Mouse (Mus musculus) CH12.LX (cell line): ENCODE results near the gene Fabp3. TPM values are rescaled to one million over a fixed set of nuclear protein-coding genes. Genes with fewer than 3 reads are reported as not detected.

Source experiments
- DNase-seq: peaks from one replicate; pipeline ENCODE4 v3.0.0-alpha.2; 2013; ENCODE audit errors: extremely low read depth
- H3K27ac ChIP-seq: 2 replicates; pipeline ENCODE4 v1.5.1; 2012; ENCODE audit warnings: low read depth, mild to moderate bottlenecking, control low read depth, moderate library complexity; ENCODE audit not compliant: insufficient read depth
- H3K27me3 ChIP-seq: replicated peaks from 2 replicates; pipeline ENCODE3; 2012; ENCODE audit warnings: inconsistent platforms
- H3K36me3 ChIP-seq, 2 experiments: replicated peaks in 1 of 2; 2 replicates each; pipeline versions ENCODE3 to v1.6.1; 2012; ENCODE audit warnings: inconsistent platforms in 1 of 2, low read length in 1 of 2, mild to moderate bottlenecking in 1 of 2, mixed read lengths in 1 of 2, moderate library complexity in 1 of 2; ENCODE audit not compliant: control insufficient read depth in 1 of 2, insufficient read depth in 1 of 2
- H3K4me1 ChIP-seq, 2 experiments: 2 replicates each; pipeline ENCODE4 v1.6.1; 2012; ENCODE audit warnings: inconsistent platforms in 1 of 2, moderate library complexity in 1 of 2; ENCODE audit not compliant: insufficient read depth in 2 of 2, control insufficient read depth in 1 of 2
- H3K4me2 ChIP-seq: 2 replicates; pipeline ENCODE4 v1.6.1; 2012; ENCODE audit warnings: low read depth, mild to moderate bottlenecking, control low read depth; ENCODE audit not compliant: poor library complexity, insufficient read depth, severe bottlenecking
- H3K4me3 ChIP-seq, 3 experiments: fragments of 150-350 bp in 1 of 3; sonication (generic) in 1 of 3; replicated peaks in 1 of 3; 2 replicates each; pipeline versions ENCODE3 to v1.5.1; 2011 to 2012; ENCODE audit warnings: low read depth in 2 of 3, low read length in 2 of 3, mild to moderate bottlenecking in 2 of 3, moderate library complexity in 2 of 3, control low read depth in 1 of 3, improper control_type of control experiment in 1 of 3, inconsistent platforms in 1 of 3, mixed read lengths in 1 of 3; ENCODE audit not compliant: poor library complexity in 1 of 3
- H3K79me2 ChIP-seq: replicated peaks from 2 replicates; pipeline ENCODE4 v1.6.1; 2012; ENCODE audit warnings: mild to moderate bottlenecking, moderate library complexity; ENCODE audit not compliant: control insufficient read depth, poor library complexity, insufficient read depth, severe bottlenecking; ENCODE audit errors: extremely low read depth
- H3K9ac ChIP-seq: 2 replicates; pipeline ENCODE4 v1.6.1; 2012; ENCODE audit warnings: low read depth, mild to moderate bottlenecking, control low read depth, moderate library complexity; ENCODE audit not compliant: insufficient read depth
- H3K9me3 ChIP-seq: replicated peaks from 2 replicates; pipeline ENCODE3; 2012; ENCODE audit warnings: low read length, inconsistent platforms, mixed read lengths
- BHLHE40 ChIP-seq: IDR thresholded peaks from 2 replicates; pipeline ENCODE4 v1.6.1; 2011; ENCODE audit warnings: mild to moderate bottlenecking, low read depth, low read length, improper control_type of control experiment
- CHD2 ChIP-seq: IDR thresholded peaks from 2 replicates; pipeline ENCODE4 v1.6.1; 2011; ENCODE audit warnings: low read length, improper control_type of control experiment
- ELF1 ChIP-seq: IDR thresholded peaks from 2 replicates; pipeline ENCODE4 v1.6.1; 2014; ENCODE audit warnings: low read depth, mild to moderate bottlenecking, inconsistent platforms, low read length, improper control_type of control experiment
- EP300 ChIP-seq: IDR thresholded peaks from 2 replicates; pipeline ENCODE4 v1.6.1; 2011; ENCODE audit warnings: low read length, improper control_type of control experiment
- GABPA ChIP-seq: IDR thresholded peaks from 2 replicates; pipeline ENCODE4 v1.6.1; 2012; ENCODE audit warnings: low read depth, low read length, improper control_type of control experiment, inconsistent platforms; ENCODE audit not compliant: insufficient replicate concordance
- JUN ChIP-seq: IDR thresholded peaks from 2 replicates; pipeline ENCODE4 v1.6.1; 2011; ENCODE audit warnings: low read depth, mild to moderate bottlenecking, low read length, improper control_type of control experiment, moderate library complexity; ENCODE audit not compliant: insufficient read depth
- KAT2A ChIP-seq: IDR thresholded peaks from 2 replicates; pipeline ENCODE4 v1.6.1; 2012; ENCODE audit warnings: low read length, improper control_type of control experiment, inconsistent platforms; ENCODE audit not compliant: insufficient replicate concordance
- MAFK ChIP-seq: IDR thresholded peaks from 2 replicates; pipeline ENCODE4 v1.6.1; 2011; ENCODE audit warnings: low read length, improper control_type of control experiment; ENCODE audit not compliant: insufficient replicate concordance
- MAX ChIP-seq: IDR thresholded peaks from 2 replicates; pipeline ENCODE4 v1.6.1; 2011; ENCODE audit warnings: low read length, improper control_type of control experiment
- MEF2A ChIP-seq: IDR thresholded peaks from 2 replicates; pipeline ENCODE4 v1.6.1; 2014; ENCODE audit warnings: low read depth, mild to moderate bottlenecking, inconsistent platforms, low read length, improper control_type of control experiment, borderline replicate concordance
- NRF1 ChIP-seq: IDR thresholded peaks from 2 replicates; pipeline ENCODE4 v1.6.1; 2014; ENCODE audit warnings: low read depth, mild to moderate bottlenecking, inconsistent platforms, low read length, improper control_type of control experiment, moderate library complexity
- PAX5 ChIP-seq: IDR thresholded peaks from 2 replicates; pipeline ENCODE4 v1.6.1; 2012; ENCODE audit warnings: low read length, inconsistent platforms, mixed read lengths
- POLR2A ChIP-seq: IDR thresholded peaks from 2 replicates; pipeline ENCODE4 v1.6.1; 2011; ENCODE audit warnings: low read depth, mild to moderate bottlenecking, improper control_type of control experiment, low read length
- SMC3 ChIP-seq: IDR thresholded peaks from 2 replicates; pipeline ENCODE4 v1.6.1; 2011; ENCODE audit warnings: low read depth, low read length, improper control_type of control experiment
- TBP ChIP-seq: conservative IDR thresholded peaks from 2 replicates; pipeline ENCODE4 v1.6.1; 2011; ENCODE audit warnings: low read depth, low read length, improper control_type of control experiment
- TCF12 ChIP-seq: IDR thresholded peaks from 2 replicates; pipeline ENCODE4 v1.6.1; 2014; ENCODE audit warnings: low read depth, mild to moderate bottlenecking, inconsistent platforms, low read length, improper control_type of control experiment
- UBTF ChIP-seq: IDR thresholded peaks from 2 replicates; pipeline ENCODE4 v1.6.1; 2012; ENCODE audit warnings: low read depth, mild to moderate bottlenecking, inconsistent platforms, low read length, improper control_type of control experiment, moderate library complexity
- USF1 ChIP-seq: IDR thresholded peaks from 2 replicates; pipeline ENCODE4 v1.6.1; 2014; ENCODE audit warnings: low read depth, mild to moderate bottlenecking, inconsistent platforms, low read length, improper control_type of control experiment
- USF2 ChIP-seq: conservative IDR thresholded peaks from 2 replicates; pipeline ENCODE4 v1.6.1; 2011; ENCODE audit warnings: low read depth, low read length, improper control_type of control experiment
- ZC3H11A ChIP-seq: IDR thresholded peaks from 2 replicates; pipeline ENCODE4 v1.6.1; 2012; ENCODE audit warnings: low read depth, mild to moderate bottlenecking, inconsistent platforms, low read length, improper control_type of control experiment
- ZNF384 ChIP-seq: IDR thresholded peaks from 2 replicates; pipeline ENCODE4 v1.6.1; 2012; ENCODE audit warnings: low read depth, low read length, improper control_type of control experiment, inconsistent platforms
- dilution Hi-C: fragments of 300-500 bp; cut with MboI; formaldehyde crosslinking; loops from 2 replicates; pipeline ENCODE4 v1.14.3; 2020; ENCODE audit warnings: low sequenced_read_pairs; ENCODE audit not compliant: extremely low pct_unique_long_range_greater_than_20kb, extremely low pct_ligation_motif_present
- in situ Hi-C: fragments of 300-500 bp; cut with MboI; formaldehyde crosslinking; loops from 3 replicates; pipeline ENCODE4 v1.14.3; 2019; ENCODE audit warnings: low sequenced_read_pairs, low pct_ligation_motif_present, low pct_unique_long_range_greater_than_20kb, mixed read lengths
- polyA plus RNA-seq: library from polyadenylated mRNA; unstranded; fragments of >175 nt; gene quantifications from 2 replicates; pipeline ENCODE4 v1.2.1, GENCODE M21; 2012; ENCODE audit warnings: low read depth; ENCODE audit not compliant: insufficient read length
- total RNA-seq, 2 experiments: library from RNA; depleted of rRNA; stranded (reverse); fragments of 300-350 nt in 1 of 2; fragments of >200 nt in 1 of 2; gene quantifications; 2 replicates each; pipeline ENCODE4 v1.2.3; 2012 to 2014

Fabp3 gene
- total and polyA plus RNA-seq, 3 experiments: not detected

DNA sequence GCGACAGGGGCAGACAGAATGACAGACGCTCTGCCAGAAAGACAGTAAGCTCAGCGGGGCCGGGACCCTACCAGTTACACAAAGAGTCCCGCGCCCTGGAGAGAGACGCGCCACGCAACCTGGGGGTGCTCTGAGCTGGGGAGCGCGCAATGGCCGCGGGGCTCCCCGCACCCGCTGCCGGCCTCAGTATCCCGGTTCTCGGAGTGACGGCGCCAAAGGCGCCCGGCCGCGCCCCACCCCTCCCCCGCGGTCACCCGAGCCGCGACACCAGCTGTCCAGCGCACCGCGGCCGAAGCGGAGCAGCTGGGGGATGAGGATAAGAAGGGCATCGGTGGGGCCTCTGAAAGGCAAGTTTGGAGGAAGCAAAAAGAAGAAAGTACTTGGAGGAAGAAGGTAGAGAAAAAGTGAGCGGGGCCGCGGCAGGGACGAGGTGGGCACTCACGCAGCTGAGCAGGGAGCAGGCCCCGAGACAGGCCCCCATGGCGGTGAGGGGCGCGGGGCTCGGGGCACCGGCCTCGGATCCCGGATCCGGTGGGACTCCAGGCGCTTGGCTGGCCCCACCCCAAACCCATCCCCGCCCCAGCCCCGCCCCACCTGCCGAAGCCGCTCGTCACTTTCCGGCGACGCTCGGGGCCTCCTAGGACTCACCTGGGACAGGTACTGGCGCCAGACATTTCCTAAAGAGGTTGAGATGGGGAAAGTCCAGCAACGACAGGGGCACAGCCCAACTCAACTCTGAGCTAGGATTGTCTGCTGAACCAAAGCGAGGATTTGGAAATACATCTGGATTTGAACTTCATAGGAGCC lies 33.2 kb upstream of the Fabp3 start:
- no peak overlapping the region for H3K4me3 ChIP-seq
- H3K4me1 ChIP-seq: peaks cover 0 to 4% of the 10 kb centered on the region in 2 experiments; a peak in 2 of 4 replicates
- dilution Hi-C loops (no loop called here), in situ Hi-C loops (no loop called here)
- no peak for DNase-seq
- H3K36me3 ChIP-seq: no peaks in the 10 kb centered on the region
- no peak overlapping the region for H3K4me2 ChIP-seq
- TF ChIP-seq CHD2: no peak
- no peak for TF ChIP-seq POLR2A
- no peak for TF ChIP-seq TCF12
- TF ChIP-seq GABPA: no peak
- TF ChIP-seq MAX: no peak
- TF ChIP-seq MAFK: no peak
- H3K27me3 ChIP-seq: peaks cover 85% of the 10 kb centered on the region
- no peak overlapping the region for H3K9ac ChIP-seq
- no peaks in the 10 kb centered on the region for H3K9me3 ChIP-seq
- no peaks in the 10 kb centered on the region for H3K79me2 ChIP-seq
- no peak overlapping the region for H3K27ac ChIP-seq

DNA sequence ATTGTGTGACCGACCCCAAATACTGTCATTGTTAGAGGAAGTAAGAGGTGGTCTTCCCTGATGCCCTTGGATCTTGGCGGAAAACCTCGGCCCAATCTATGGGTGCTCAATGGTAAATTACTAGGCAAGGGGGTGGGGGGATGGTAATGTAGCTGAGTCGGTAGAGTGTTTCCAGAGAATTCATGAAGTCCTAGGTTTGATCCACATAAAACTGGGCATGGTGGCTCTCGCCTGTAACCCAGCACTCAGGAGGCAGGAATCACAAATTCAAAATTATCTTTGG lies 32.6 kb upstream of the Fabp3 start:
- in situ Hi-C loops (no loop called here), dilution Hi-C loops (no loop called here)
- Histone ChIP-seq H3K27ac (no peak overlapping the region), H3K4me2 (no peak overlapping the region), H3K27me3 (peaks cover 85% of the 10 kb centered on the region), H3K4me3 (no peak overlapping the region), H3K4me1 (peaks cover 0 to 1% of the 10 kb centered on the region in 2 experiments; a peak in 1 of 4 replicates), H3K79me2 (no peaks in the 10 kb centered on the region), H3K9me3 (no peaks in the 10 kb centered on the region), H3K36me3 (no peaks in the 10 kb centered on the region), H3K9ac (no peak overlapping the region)
- TF ChIP-seq MAX (no peak), JUN (no peak), ELF1 (no peak), SMC3 (no peak), BHLHE40 (no peak), PAX5 (no peak), ZC3H11A (no peak), MAFK (no peak), USF2 (no peak), TBP (no peak), ZNF384 (no peak), UBTF (no peak), KAT2A (no peak), USF1 (no peak), EP300 (no peak), MEF2A (no peak), NRF1 (no peak)
- DNase-seq: no peak
